Mouse (Mus musculus): ENCODE data around the gene Hoxb4. TPM values are rescaled to one million over a fixed set of nuclear protein-coding genes. Genes with fewer than 3 reads are reported as not detected.

The Hoxb4 gene
- polyA plus RNA-seq, 1 experiment from 2014 or later = 5.1 TPM

DNA sequence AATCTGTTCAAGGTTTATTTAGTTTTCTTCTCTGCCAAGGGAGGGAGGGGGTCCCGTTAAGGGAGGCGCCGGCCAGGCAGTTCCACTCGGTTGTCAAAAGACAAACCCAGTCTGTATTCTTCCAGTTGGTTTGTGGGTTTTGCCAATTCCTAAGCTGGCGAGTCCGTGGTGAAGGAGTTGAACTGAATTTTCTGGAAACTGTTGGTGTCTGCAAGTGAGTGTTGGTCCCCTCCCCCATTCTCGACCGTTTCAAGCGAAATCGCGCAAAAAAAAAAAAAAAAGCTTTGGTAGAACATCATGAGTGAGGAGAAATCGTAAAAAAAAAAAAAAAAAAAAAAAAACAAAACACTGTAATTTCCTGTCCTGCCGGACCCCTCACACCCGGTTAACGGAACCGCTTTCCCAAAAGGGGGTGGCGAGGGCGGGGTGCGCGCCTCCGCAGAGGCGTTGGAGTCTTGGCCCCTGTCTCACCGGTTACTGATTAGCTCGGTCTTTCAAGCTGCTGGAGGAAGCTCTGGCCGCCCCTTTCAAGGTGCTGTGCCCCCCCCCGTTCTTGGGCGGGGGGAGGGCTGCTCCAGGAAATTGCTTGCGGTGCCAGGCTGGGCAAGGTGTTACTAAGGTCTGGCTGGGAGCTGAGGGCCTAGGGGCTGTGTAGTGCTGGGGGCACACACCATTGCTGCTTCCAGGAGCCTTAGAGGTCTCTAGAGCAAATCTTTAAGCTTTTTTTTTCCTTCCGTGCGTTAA is 22.8 kb upstream of the Hoxb4 start:
- no peaks in the 10 kb centered on the region for H3K9me3 ChIP-seq (ENCODE audit: control insufficient read depth, low read length)
- ATAC-seq (ENCODE audit: low FRiP score) (no peak), DNase-seq (ENCODE audit: low spot score) (no peak)
- H3K4me3 ChIP-seq (ENCODE audit: low read depth, low read length) = peak overlapping the region; percentile 12; the same call in 1 of the 2 replicates
- no peak overlapping the region for H3K27ac ChIP-seq (ENCODE audit: low read depth, low read length)
- WGBS = under 1% methylated on average over 30 of the region's 30 CpGs
- no peaks in the 10 kb centered on the region for H3K36me3 ChIP-seq (ENCODE audit: control insufficient read depth, insufficient read depth, low read length)
- H3K4me1 ChIP-seq (replicated peaks; ENCODE audit: control insufficient read depth, insufficient read depth, low read length) = no peaks in the 10 kb centered on the region
- peaks cover 96% of the 10 kb centered on the region for H3K27me3 ChIP-seq (ENCODE audit: control insufficient read depth, insufficient read depth, low read length)
- 0 out of 2 replicates have a peak overlapping the region, but pooled peaks have one; percentile 0 for H3K4me2 ChIP-seq (replicated peaks; ENCODE audit: low read depth, low read length)
- H3K9ac ChIP-seq (ENCODE audit: low read depth, low read length) = no peak overlapping the region

DNA sequence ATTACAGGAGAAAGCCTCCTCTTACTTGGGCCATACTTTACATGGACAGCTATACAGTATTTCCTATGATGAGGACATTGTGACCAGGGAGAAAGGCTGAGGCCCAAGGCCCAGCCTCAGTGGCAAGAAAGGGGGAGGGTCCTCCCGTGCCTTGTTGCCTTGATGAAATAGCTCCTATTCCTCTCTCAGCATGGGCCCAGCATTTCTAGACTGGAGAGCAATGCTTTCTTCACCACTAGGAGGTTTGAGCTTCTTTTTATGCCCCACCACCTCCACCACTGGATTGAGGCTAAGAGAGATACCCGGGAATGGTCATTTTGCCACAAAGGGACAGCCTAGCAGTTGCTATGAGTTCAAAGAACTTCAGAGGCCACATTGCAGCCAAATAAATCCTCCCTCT is 21.1 kb upstream of the Hoxb4 start:
- Histone ChIP-seq H3K27ac (ENCODE audit: low read depth, low read length) (no peak overlapping the region; the same call in 1 of the 2 replicates), H3K4me1 (replicated peaks; ENCODE audit: control insufficient read depth, insufficient read depth, low read length) (no peaks in the 10 kb centered on the region), H3K4me3 (ENCODE audit: low read depth, low read length) (no peak overlapping the region), H3K27me3 (ENCODE audit: control insufficient read depth, insufficient read depth, low read length) (peaks cover 97% of the 10 kb centered on the region), H3K9ac (ENCODE audit: low read depth, low read length) (no peak overlapping the region), H3K36me3 (ENCODE audit: control insufficient read depth, insufficient read depth, low read length) (no peaks in the 10 kb centered on the region), H3K9me3 (ENCODE audit: control insufficient read depth, low read length) (no peaks in the 10 kb centered on the region), H3K4me2 (replicated peaks; ENCODE audit: low read depth, low read length) (no peak overlapping the region)
- 2% methylated on average over 2 of the region's 2 CpGs for WGBS
- ATAC-seq (ENCODE audit: low FRiP score) (no peak), DNase-seq (ENCODE audit: low spot score) (no peak)

DNA sequence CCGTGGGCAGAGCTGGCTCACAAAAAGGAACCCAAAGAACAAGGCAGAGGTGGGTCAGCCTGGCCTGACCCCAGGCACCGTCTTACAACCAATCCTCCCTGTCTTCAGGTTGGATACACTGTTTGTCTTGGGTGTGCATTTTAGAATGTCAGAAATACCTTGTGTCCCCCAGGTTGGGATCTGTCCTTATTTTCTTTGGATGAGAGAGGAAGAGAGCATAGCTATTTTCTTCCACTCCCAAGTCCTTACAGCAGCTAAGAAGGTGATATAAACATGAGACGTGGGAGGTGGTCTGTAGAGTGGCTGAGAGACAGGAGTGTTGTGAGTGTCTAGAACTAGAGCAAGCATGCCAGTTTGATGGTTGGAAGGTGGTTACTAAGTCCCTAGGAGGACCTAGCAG is 20.6 kb upstream of the Hoxb4 start:
- H3K4me2 ChIP-seq (replicated peaks; ENCODE audit: low read depth, low read length) = no peak overlapping the region
- H3K36me3 ChIP-seq (ENCODE audit: control insufficient read depth, insufficient read depth, low read length) = no peaks in the 10 kb centered on the region
- no peak overlapping the region; the same call in 1 of the 2 replicates for H3K27ac ChIP-seq (ENCODE audit: low read depth, low read length)
- no peak overlapping the region for H3K9ac ChIP-seq (ENCODE audit: low read depth, low read length)
- H3K9me3 ChIP-seq (ENCODE audit: control insufficient read depth, low read length) = no peaks in the 10 kb centered on the region
- H3K4me1 ChIP-seq (replicated peaks; ENCODE audit: control insufficient read depth, insufficient read depth, low read length) = no peaks in the 10 kb centered on the region
- peaks cover 97% of the 10 kb centered on the region for H3K27me3 ChIP-seq (ENCODE audit: control insufficient read depth, insufficient read depth, low read length)
- DNase-seq (ENCODE audit: low spot score) (no peak), ATAC-seq (ENCODE audit: low FRiP score) (no peak)
- H3K4me3 ChIP-seq (ENCODE audit: low read depth, low read length) = no peak overlapping the region
- WGBS = 0% methylated on average over 3 of the region's 3 CpGs

DNA sequence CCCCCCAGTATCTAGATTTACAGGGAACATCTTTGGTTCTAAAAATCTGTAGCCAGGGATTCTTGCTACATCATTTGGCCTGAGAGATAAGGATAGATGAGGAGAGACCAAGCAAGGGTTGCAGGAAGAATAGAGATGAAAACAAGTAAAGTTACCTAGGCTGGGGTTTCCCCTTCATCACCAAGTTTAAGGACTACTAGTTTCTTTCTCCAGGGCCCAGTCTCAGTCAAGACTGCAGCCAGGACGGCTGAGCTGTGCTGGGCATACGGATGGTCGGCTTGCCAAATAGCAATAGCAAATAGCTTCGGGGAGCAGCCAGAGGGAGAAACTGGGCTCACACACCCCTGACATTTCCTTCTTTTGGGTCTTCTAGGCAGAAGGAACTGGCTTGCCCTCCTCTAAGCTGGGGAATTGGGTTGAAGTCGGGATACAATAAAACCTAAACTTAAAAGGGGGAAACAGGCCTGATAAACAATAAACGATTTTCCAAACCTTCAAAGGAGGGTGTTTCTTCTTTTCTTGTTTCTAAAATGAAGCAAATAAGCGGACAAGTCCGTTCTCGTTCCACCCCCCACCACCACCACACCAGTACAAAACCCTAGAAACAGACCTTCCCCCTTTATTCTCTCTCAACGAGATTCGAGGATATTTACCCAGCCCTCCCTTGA is 20.0 kb upstream of the Hoxb4 start:
- 3% methylated on average over 11 of the region's 11 CpGs for WGBS
- no peaks in the 10 kb centered on the region for H3K4me1 ChIP-seq (replicated peaks; ENCODE audit: control insufficient read depth, insufficient read depth, low read length)
- ATAC-seq (ENCODE audit: low FRiP score) = no peak
- H3K4me2 ChIP-seq (replicated peaks; ENCODE audit: low read depth, low read length) = no peak overlapping the region
- H3K27me3 ChIP-seq (ENCODE audit: control insufficient read depth, insufficient read depth, low read length) = peaks cover 97% of the 10 kb centered on the region
- no peak for DNase-seq (ENCODE audit: low spot score)
- no peak overlapping the region for H3K27ac ChIP-seq (ENCODE audit: low read depth, low read length)
- H3K4me3 ChIP-seq (ENCODE audit: low read depth, low read length) = 0 out of 2 replicates have a peak overlapping the region, but pooled peaks have one; percentile 2
- H3K9me3 ChIP-seq (ENCODE audit: control insufficient read depth, low read length) = no peaks in the 10 kb centered on the region
- H3K36me3 ChIP-seq (ENCODE audit: control insufficient read depth, insufficient read depth, low read length) = no peaks in the 10 kb centered on the region
- no peak overlapping the region for H3K9ac ChIP-seq (ENCODE audit: low read depth, low read length)

DNA sequence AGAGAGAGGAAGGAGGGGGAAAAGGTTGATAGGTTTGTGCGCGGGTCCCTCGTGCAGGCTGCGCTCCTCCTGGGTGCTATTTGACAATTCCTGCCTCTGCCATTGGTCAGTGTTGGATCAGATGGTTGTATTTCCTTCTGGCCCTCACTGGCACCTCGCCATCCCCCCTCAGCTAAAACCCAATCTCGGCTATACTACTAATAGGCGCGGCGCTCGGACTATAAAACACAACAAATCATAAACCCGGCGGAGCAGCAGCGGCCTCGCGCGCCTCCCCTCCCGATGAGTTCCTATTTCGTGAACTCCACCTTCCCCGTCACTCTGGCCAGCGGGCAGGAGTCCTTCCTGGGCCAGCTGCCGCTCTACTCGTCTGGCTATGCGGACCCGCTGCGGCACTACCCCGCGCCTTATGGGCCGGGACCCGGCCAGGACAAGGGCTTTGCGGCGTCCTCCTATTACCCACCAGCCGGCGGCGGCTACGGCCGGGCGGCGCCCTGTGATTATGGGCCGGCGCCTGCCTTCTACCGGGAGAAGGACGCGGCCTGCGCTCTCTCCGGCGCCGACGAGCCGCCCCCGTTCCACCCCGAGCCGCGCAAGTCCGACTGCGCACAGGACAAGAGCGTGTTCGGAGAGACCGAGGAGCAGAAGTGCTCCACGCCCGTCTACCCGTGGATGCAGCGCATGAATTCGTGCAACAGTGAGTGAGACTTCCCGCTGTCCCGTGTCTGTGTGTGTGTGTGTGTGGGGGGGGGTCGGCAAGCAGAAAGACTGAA is 19.0 kb upstream of the Hoxb4 start:
- WGBS = under 1% methylated on average over 66 of the region's 66 CpGs
- H3K27ac ChIP-seq (ENCODE audit: low read depth, low read length) = peak overlapping the region; percentile 53
- peaks cover 97% of the 10 kb centered on the region for H3K27me3 ChIP-seq (ENCODE audit: control insufficient read depth, insufficient read depth, low read length)
- no peaks in the 10 kb centered on the region for H3K4me1 ChIP-seq (replicated peaks; ENCODE audit: control insufficient read depth, insufficient read depth, low read length)
- H3K36me3 ChIP-seq (ENCODE audit: control insufficient read depth, insufficient read depth, low read length) = no peaks in the 10 kb centered on the region
- peak overlapping the region; percentile 28; the same call in 1 of the 2 replicates for H3K4me2 ChIP-seq (replicated peaks; ENCODE audit: low read depth, low read length)
- peak overlapping the region; percentile 44; the same call in 1 of the 2 replicates for H3K9ac ChIP-seq (ENCODE audit: low read depth, low read length)
- H3K4me3 ChIP-seq (ENCODE audit: low read depth, low read length) = peak overlapping the region; percentile 33
- no peaks in the 10 kb centered on the region for H3K9me3 ChIP-seq (ENCODE audit: control insufficient read depth, low read length)
- no peak for DNase-seq (ENCODE audit: low spot score)
- no peak for ATAC-seq (ENCODE audit: low FRiP score)

DNA sequence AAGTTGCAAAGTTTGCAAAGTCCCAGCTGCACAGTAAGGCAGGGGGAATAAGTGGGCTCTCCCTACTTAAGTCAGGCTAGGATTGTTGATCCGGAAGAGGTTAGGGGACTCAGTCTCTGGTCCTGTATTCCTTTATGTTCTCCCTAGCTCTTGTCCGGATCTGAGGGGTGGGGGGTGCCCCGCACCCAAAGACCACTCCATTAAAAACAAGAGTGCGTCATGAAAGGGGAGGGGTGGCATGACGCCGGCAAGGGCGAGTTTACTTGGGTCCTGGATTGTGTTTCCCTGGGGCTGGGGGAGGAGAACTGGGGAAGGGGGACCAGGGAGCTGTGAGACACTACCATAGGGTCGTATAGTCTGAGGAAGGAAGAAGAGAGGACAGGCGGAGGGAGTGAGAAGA is 18.3 kb upstream of the Hoxb4 start:
- 0% methylated on average over 9 of the region's 9 CpGs for WGBS
- Histone ChIP-seq H3K4me1 (replicated peaks; ENCODE audit: control insufficient read depth, insufficient read depth, low read length) (no peaks in the 10 kb centered on the region), H3K4me3 (ENCODE audit: low read depth, low read length) (peak overlapping the region; percentile 33), H3K9me3 (ENCODE audit: control insufficient read depth, low read length) (no peaks in the 10 kb centered on the region), H3K27ac (ENCODE audit: low read depth, low read length) (no peak overlapping the region), H3K4me2 (replicated peaks; ENCODE audit: low read depth, low read length) (no peak overlapping the region; the same call in 1 of the 2 replicates), H3K9ac (ENCODE audit: low read depth, low read length) (peak overlapping the region; percentile 44; the same call in 1 of the 2 replicates), H3K27me3 (ENCODE audit: control insufficient read depth, insufficient read depth, low read length) (peaks cover 95% of the 10 kb centered on the region), H3K36me3 (ENCODE audit: control insufficient read depth, insufficient read depth, low read length) (no peaks in the 10 kb centered on the region)
- ATAC-seq (ENCODE audit: low FRiP score) (no peak), DNase-seq (ENCODE audit: low spot score) (no peak)

DNA sequence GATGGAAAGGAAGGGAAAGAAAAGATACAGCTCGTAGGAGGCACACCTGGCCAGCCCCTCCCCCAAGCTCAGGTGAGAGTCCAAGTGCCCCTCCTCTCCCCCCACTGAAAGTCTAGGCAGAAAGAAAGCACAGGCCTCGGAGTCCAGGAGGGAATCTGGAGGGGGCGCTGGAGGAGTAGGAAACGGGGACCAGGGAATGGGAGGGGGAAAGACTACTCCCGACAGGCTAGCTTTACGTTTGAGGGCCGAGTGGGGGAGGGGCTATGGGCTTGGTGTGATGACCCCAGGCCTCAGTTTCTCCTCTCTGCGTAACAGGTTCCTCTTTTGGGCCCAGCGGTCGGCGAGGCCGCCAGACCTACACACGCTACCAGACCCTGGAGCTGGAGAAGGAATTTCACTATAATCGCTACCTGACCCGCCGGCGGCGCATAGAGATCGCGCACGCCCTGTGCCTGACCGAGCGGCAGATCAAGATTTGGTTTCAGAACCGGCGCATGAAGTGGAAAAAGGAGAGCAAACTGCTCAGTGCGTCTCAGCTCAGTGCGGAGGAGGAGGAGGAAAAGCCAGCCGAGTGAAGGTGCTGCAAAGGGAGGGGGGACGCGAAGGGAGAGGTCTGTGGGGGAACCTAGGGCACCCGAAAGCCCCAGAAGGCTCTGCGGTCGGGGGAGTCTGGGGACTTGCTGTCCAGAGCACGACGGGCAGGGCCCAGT is 17.6 kb upstream of the Hoxb4 start:
- peak overlapping the region; percentile 32; the same call in 1 of the 2 replicates for H3K9ac ChIP-seq (ENCODE audit: low read depth, low read length)
- ATAC-seq (ENCODE audit: low FRiP score) = no peak
- H3K9me3 ChIP-seq (ENCODE audit: control insufficient read depth, low read length) = no peaks in the 10 kb centered on the region
- no peaks in the 10 kb centered on the region for H3K4me1 ChIP-seq (replicated peaks; ENCODE audit: control insufficient read depth, insufficient read depth, low read length)
- no peaks in the 10 kb centered on the region for H3K36me3 ChIP-seq (ENCODE audit: control insufficient read depth, insufficient read depth, low read length)
- under 1% methylated on average over 35 of the region's 35 CpGs for WGBS
- H3K27ac ChIP-seq (ENCODE audit: low read depth, low read length) = peak overlapping the region; percentile 42; the same call in 1 of the 2 replicates
- peak overlapping the region; percentile 33 for H3K4me3 ChIP-seq (ENCODE audit: low read depth, low read length)
- no peak for DNase-seq (ENCODE audit: low spot score)
- H3K4me2 ChIP-seq (replicated peaks; ENCODE audit: low read depth, low read length) = peak overlapping the region; percentile 28
- H3K27me3 ChIP-seq (ENCODE audit: control insufficient read depth, insufficient read depth, low read length) = peaks cover 95% of the 10 kb centered on the region

DNA sequence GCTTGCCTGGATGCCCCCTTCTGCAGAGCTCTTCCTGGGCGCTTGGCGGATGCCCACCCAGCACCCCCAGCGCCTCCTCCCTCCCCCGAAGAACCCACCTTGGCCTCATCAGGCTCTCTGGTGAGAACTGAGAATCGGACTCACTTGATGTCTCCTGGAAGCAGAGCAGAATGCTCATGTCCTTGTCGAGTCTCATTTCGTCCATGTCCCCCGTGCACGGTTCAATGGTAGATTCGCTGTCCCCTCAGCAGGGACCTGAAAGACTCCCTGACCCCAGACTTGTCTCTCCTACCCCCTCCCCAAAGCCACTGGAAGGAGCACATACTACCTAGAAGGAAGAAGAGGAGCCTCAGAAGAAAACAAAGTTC is 17.0 kb upstream of the Hoxb4 start:
- H3K4me2 ChIP-seq (replicated peaks; ENCODE audit: low read depth, low read length) = peak overlapping the region; percentile 28
- H3K9me3 ChIP-seq (ENCODE audit: control insufficient read depth, low read length) = no peaks in the 10 kb centered on the region
- no peaks in the 10 kb centered on the region for H3K4me1 ChIP-seq (replicated peaks; ENCODE audit: control insufficient read depth, insufficient read depth, low read length)
- DNase-seq (ENCODE audit: low spot score) = no peak
- H3K27me3 ChIP-seq (ENCODE audit: control insufficient read depth, insufficient read depth, low read length) = peaks cover 95% of the 10 kb centered on the region
- ATAC-seq (ENCODE audit: low FRiP score) = no peak
- 0 out of 2 replicates have a peak overlapping the region, but pooled peaks have one; percentile 42 for H3K27ac ChIP-seq (ENCODE audit: low read depth, low read length)
- peak overlapping the region; percentile 33 for H3K4me3 ChIP-seq (ENCODE audit: low read depth, low read length)
- 3% methylated on average over 8 of the region's 10 CpGs for WGBS
- H3K36me3 ChIP-seq (ENCODE audit: control insufficient read depth, insufficient read depth, low read length) = no peaks in the 10 kb centered on the region
- H3K9ac ChIP-seq (ENCODE audit: low read depth, low read length) = peak overlapping the region; percentile 32; the same call in 1 of the 2 replicates

Data from hindbrain, embryonic 11.5 days (tissue).